Mouse (Mus musculus) limb, embryonic 11.5 days (tissue): ENCODE results near the gene Syvn1. TPM values are rescaled to one million over a fixed set of nuclear protein-coding genes. Genes with fewer than 3 reads are reported as not detected.
A peak's percentile ranks its signal among the peaks of the same experiment; 100 is the strongest.

ENCODE experiments used
- ATAC-seq: fragments of 200-750 bp; cut with Nextera tagmentation; 2 replicates; pipeline ENCODE4 v1.8.0; 2017; ENCODE audit warnings: low read depth; ENCODE audit not compliant: insufficient number of reproducible peaks, low FRiP score, low TSS enrichment
- DNase-seq: peaks from one replicate; pipeline ENCODE4 v3.0.0-alpha.2; 2015; ENCODE audit warnings: low spot score
- H3K27ac ChIP-seq: fragments of 300-500 bp; sonication (generic); replicated peaks from 2 replicates; pipeline ENCODE4 v1.5.1; 2014; ENCODE audit warnings: low read depth, mild to moderate bottlenecking, low read length
- H3K27me3 ChIP-seq: fragments of 300-500 bp; sonication (generic); 2 replicates; pipeline ENCODE4 v1.6.1; 2014; ENCODE audit warnings: mild to moderate bottlenecking, low read length, mixed read lengths; ENCODE audit not compliant: control insufficient read depth, insufficient read depth
- H3K36me3 ChIP-seq: fragments of 300-500 bp; sonication (generic); 2 replicates; pipeline ENCODE4 v1.6.1; 2014; ENCODE audit warnings: mild to moderate bottlenecking, low read length, moderate library complexity, mixed read lengths; ENCODE audit not compliant: control insufficient read depth, insufficient read depth
- H3K4me1 ChIP-seq: fragments of 300-500 bp; sonication (generic); 2 replicates; pipeline ENCODE4 v1.6.1; 2014; ENCODE audit warnings: low read length, mixed read lengths; ENCODE audit not compliant: control insufficient read depth, insufficient read depth
- H3K4me2 ChIP-seq: fragments of 300-500 bp; sonication (generic); 2 replicates; pipeline ENCODE4 v1.6.1; 2014; ENCODE audit warnings: low read depth, mild to moderate bottlenecking, moderate library complexity; ENCODE audit not compliant: severe bottlenecking
- H3K4me3 ChIP-seq: fragments of 300-500 bp; sonication (generic); 2 replicates; pipeline ENCODE4 v1.5.1; 2014; ENCODE audit warnings: low read depth, low read length
- H3K9ac ChIP-seq: fragments of 300-500 bp; sonication (generic); 2 replicates; pipeline ENCODE4 v1.6.1; 2014; ENCODE audit warnings: mild to moderate bottlenecking, low read length
- H3K9me3 ChIP-seq: fragments of 300-500 bp; sonication (generic); 2 replicates; pipeline ENCODE4 v1.6.1; 2016; ENCODE audit warnings: low read length; ENCODE audit not compliant: control insufficient read depth
- WGBS: fragments of 180-500 bp; shearing (Covaris S2); extraction: QIAGEN DNeasy Blood & Tissue Kit; methylation state at CpG from one replicate; pipeline ENCODE4 v1.1.7; 2014; 5-methylcytosine and 5-hydroxymethylcytosine counted together
- polyA plus RNA-seq: library from polyadenylated mRNA; unstranded; fragments of >200 nt; fragmentation: Nextera tagmentation; extraction: Ambion mirVana; gene quantifications from 2 replicates; pipeline ENCODE4 v1.2.1, GENCODE M21; 2014

The Syvn1 gene
- polyA plus RNA-seq, 1 experiment from 2014 or later = 30.3 TPM

GRCm38 (mm10) chr19:6047154-6047898, 950 bp downstream of the Syvn1 start:
- H3K4me1 ChIP-seq = peaks cover 8% of the 10 kb centered on the region
- DNase-seq = no peak
- peak overlapping the region; percentile 97 for H3K27ac ChIP-seq
- peaks cover 24% of the 10 kb centered on the region for H3K36me3 ChIP-seq
- H3K27me3 ChIP-seq = no peaks in the 10 kb centered on the region
- H3K9me3 ChIP-seq = no peaks in the 10 kb centered on the region
- H3K4me2 ChIP-seq = peak overlapping the region; percentile 96
- H3K9ac ChIP-seq = peak overlapping the region; percentile 92
- 2% methylated on average over 44 of the region's 44 CpGs for WGBS
- peak overlapping the region; percentile 93 for H3K4me3 ChIP-seq
- peak; percentile 13; the same call in 1 of the 2 replicates for ATAC-seq

- H3K27me3 ChIP-seq = no peaks in the 10 kb centered on the region
- H3K9ac ChIP-seq = peak overlapping the region; percentile 92; the same call in 1 of the 2 replicates
- peaks cover 25% of the 10 kb centered on the region for H3K36me3 ChIP-seq
- no peak for DNase-seq
- WGBS = 92% methylated on average over 8 of the region's 8 CpGs
- no peak overlapping the region for H3K27ac ChIP-seq
- H3K4me2 ChIP-seq = peak overlapping the region; percentile 96
- ATAC-seq = no peak
- peaks cover 8% of the 10 kb centered on the region for H3K4me1 ChIP-seq
- no peaks in the 10 kb centered on the region for H3K9me3 ChIP-seq
- peak overlapping the region; percentile 93 for H3K4me3 ChIP-seq
Measured at GRCm38 (mm10) chr19:6047899-6048166, 1.5 kb downstream of the Syvn1 start.

- peaks cover 30% of the 10 kb centered on the region for H3K36me3 ChIP-seq
- H3K9ac ChIP-seq = no peak overlapping the region
- no peak overlapping the region for H3K27ac ChIP-seq
- WGBS = 86% methylated on average over 11 of the region's 11 CpGs
- H3K27me3 ChIP-seq = no peaks in the 10 kb centered on the region
- no peak for DNase-seq
- H3K9me3 ChIP-seq = no peaks in the 10 kb centered on the region
- H3K4me1 ChIP-seq = peaks cover 8% of the 10 kb centered on the region
- H3K4me3 ChIP-seq = no peak overlapping the region
- no peak overlapping the region for H3K4me2 ChIP-seq
- no peak for ATAC-seq
Measured at GRCm38 (mm10) chr19:6048681-6049410, 2.5 kb downstream of the Syvn1 start.

- H3K4me2 ChIP-seq = no peak overlapping the region
- H3K4me1 ChIP-seq = peaks cover 9% of the 10 kb centered on the region
- peaks cover 32% of the 10 kb centered on the region for H3K36me3 ChIP-seq
- no peaks in the 10 kb centered on the region for H3K9me3 ChIP-seq
- DNase-seq (no peak), ATAC-seq (no peak)
- no peaks in the 10 kb centered on the region for H3K27me3 ChIP-seq
- H3K9ac ChIP-seq = no peak overlapping the region
- WGBS = 91% methylated on average over 7 of the region's 7 CpGs
- no peak overlapping the region for H3K4me3 ChIP-seq
- H3K27ac ChIP-seq = no peak overlapping the region
Measured at GRCm38 (mm10) chr19:6052516-6052915, 6.1 kb downstream of the Syvn1 start.

GRCm38 (mm10) chr19:6054296-6054695, 7.9 kb downstream of the Syvn1 start:
- no peak overlapping the region for H3K9ac ChIP-seq
- peaks cover 30% of the 10 kb centered on the region for H3K36me3 ChIP-seq
- DNase-seq = no peak
- H3K4me3 ChIP-seq = no peak overlapping the region
- no peak for ATAC-seq
- H3K4me2 ChIP-seq = no peak overlapping the region
- H3K27me3 ChIP-seq = no peaks in the 10 kb centered on the region
- H3K9me3 ChIP-seq = no peaks in the 10 kb centered on the region
- WGBS = 94% methylated on average over 5 of the region's 5 CpGs
- no peak overlapping the region for H3K27ac ChIP-seq
- peaks cover 5% of the 10 kb centered on the region; the same call in 1 of the 2 replicates for H3K4me1 ChIP-seq

GRCm38 (mm10) chr19:6056696-6057095, 10.3 kb downstream of the Syvn1 start:
- Histone ChIP-seq H3K27me3 (no peaks in the 10 kb centered on the region), H3K9ac (peak overlapping the region; percentile 70), H3K4me2 (peak overlapping the region; percentile 80), H3K4me3 (peak overlapping the region; percentile 83), H3K9me3 (no peaks in the 10 kb centered on the region), H3K4me1 (peaks cover 5% of the 10 kb centered on the region; the same call in 1 of the 2 replicates), H3K36me3 (peaks cover 11% of the 10 kb centered on the region; the same call in 1 of the 2 replicates), H3K27ac (no peak overlapping the region)
- DNase-seq (no peak), ATAC-seq (no peak)
- 69% methylated on average over 4 of the region's 4 CpGs for WGBS

- H3K36me3 ChIP-seq = peaks cover 11% of the 10 kb centered on the region; the same call in 1 of the 2 replicates
- H3K9ac ChIP-seq = peak within 1 kb of the TSS; percentile 85
- WGBS = under 1% methylated on average over 63 of the region's 63 CpGs
- DNase-seq = peak; percentile 99
- peak within 1 kb of the TSS; percentile 45; the same call in 1 of the 2 replicates for H3K27ac ChIP-seq
- peak within 1 kb of the TSS; percentile 83 for H3K4me3 ChIP-seq
- H3K4me2 ChIP-seq = peak within 1 kb of the TSS; percentile 80
- no peaks in the 10 kb centered on the region for H3K9me3 ChIP-seq
- peak; percentile 83 for ATAC-seq
- no peaks in the 10 kb centered on the region for H3K27me3 ChIP-seq
- H3K4me1 ChIP-seq = peaks cover 13% of the 10 kb centered on the region
Measured at GRCm38 (mm10) chr19:6057313-6058096, 11.1 kb downstream of the Syvn1 start, which contains the start of the genes Mrpl49 and Fau. Gene Mrpl49, minus strand, starts transcription at chr19:6057785. Gene Fau, plus strand, starts transcription at chr19:6057844.

GRCm38 (mm10) chr19:6058513-6058912, 12.1 kb downstream of the Syvn1 start:
- DNase-seq = no peak
- Histone ChIP-seq H3K27me3 (no peaks in the 10 kb centered on the region), H3K4me2 (peak overlapping the region; percentile 78), H3K9me3 (no peaks in the 10 kb centered on the region), H3K36me3 (peaks cover 5% of the 10 kb centered on the region; the same call in 1 of the 2 replicates), H3K4me3 (peak overlapping the region; percentile 83), H3K9ac (peak overlapping the region; percentile 85), H3K27ac (no peak overlapping the region), H3K4me1 (peaks cover 16% of the 10 kb centered on the region)
- WGBS = 31% methylated on average over 5 of the region's 5 CpGs
- ATAC-seq = no peak
